Mouse (Mus musculus): Measurements from ENCODE around the gene Arsa. TPM values are rescaled to one million over a fixed set of nuclear protein-coding genes. Genes with fewer than 3 reads are reported as not detected.
A peak's percentile ranks its signal among the peaks of the same experiment; 100 is the strongest.
"Not testable (repeated sequence)": the region's sequence is repeated elsewhere in the genome, so short reads cannot be mapped to it uniquely, and the experiment has no call there.

Arsa gene
- polyA plus RNA-seq, 1 experiment: 57.7 TPM

GRCm38 (mm10) chr15:89434136-89434535, 43.1 kb downstream of the Arsa start:
- no peak for DNase-seq
- 78% methylated on average over 3 of the region's 3 CpGs for WGBS
- no peak overlapping the region for H3K4me3 ChIP-seq (replicated peaks; ENCODE audit: extremely low read depth, low read depth, low read length)
- H3K4me1 ChIP-seq (ENCODE audit: control insufficient read depth, insufficient read depth, low read length): no peaks in the 10 kb centered on the region
- no peak for TF ChIP-seq CTCF (IDR thresholded peaks at IDR 0.05; ENCODE audit: insufficient read depth, low read length)
- no peak for TF ChIP-seq POLR2A (IDR thresholded peaks at IDR 0.05; ENCODE audit: borderline replicate concordance, extremely low read depth, low read depth, low read length)

- no peak for DNase-seq
- Histone ChIP-seq H3K4me1 (ENCODE audit: control insufficient read depth, insufficient read depth, low read length) (0 out of 2 replicates have a peak, but pooled peaks cover 3% of the 10 kb centered on the region), H3K4me3 (replicated peaks; ENCODE audit: extremely low read depth, low read depth, low read length) (no peak overlapping the region)
- no peak for TF ChIP-seq POLR2A (IDR thresholded peaks at IDR 0.05; ENCODE audit: borderline replicate concordance, extremely low read depth, low read depth, low read length)
- no peak for TF ChIP-seq CTCF (IDR thresholded peaks at IDR 0.05; ENCODE audit: insufficient read depth, low read length)
- 78% methylated on average over 4 of the region's 4 CpGs for WGBS
Measured at GRCm38 (mm10) chr15:89432946-89433345, 44.3 kb downstream of the Arsa start.

DNA sequence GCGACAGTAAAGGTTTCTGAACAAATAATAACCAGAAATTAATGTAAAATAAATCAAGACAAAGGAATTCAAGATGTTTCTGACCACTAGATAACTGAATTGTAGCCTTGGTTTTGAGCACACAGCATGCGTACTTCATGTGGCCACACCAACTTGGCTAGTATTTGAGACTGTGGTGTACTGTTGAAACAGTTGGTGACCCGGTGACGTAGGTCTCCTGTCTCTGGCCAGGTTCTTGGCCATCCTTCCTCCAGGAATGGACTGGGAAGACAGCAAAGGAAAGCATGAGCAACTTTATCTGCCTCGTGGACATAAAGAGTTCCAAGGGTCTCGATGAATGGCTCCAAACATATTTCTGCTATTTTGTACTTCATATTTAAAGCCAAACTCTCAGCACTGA, 45.4 kb downstream of the Arsa start:
- 90% methylated on average over 6 of the region's 6 CpGs for WGBS
- no peak for DNase-seq
- Histone ChIP-seq H3K4me1 (ENCODE audit: control insufficient read depth, insufficient read depth, low read length) (0 out of 2 replicates have a peak, but pooled peaks cover 3% of the 10 kb centered on the region), H3K4me3 (replicated peaks; ENCODE audit: extremely low read depth, low read depth, low read length) (no peak overlapping the region)
- TF ChIP-seq CTCF (IDR thresholded peaks at IDR 0.05; ENCODE audit: insufficient read depth, low read length) (no peak), POLR2A (IDR thresholded peaks at IDR 0.05; ENCODE audit: borderline replicate concordance, extremely low read depth, low read depth, low read length) (no peak)

GRCm38 (mm10) chr15:89431271-89431670, 46.0 kb downstream of the Arsa start:
- TF ChIP-seq CTCF (IDR thresholded peaks at IDR 0.05; ENCODE audit: insufficient read depth, low read length) (no peak), POLR2A (IDR thresholded peaks at IDR 0.05; ENCODE audit: borderline replicate concordance, extremely low read depth, low read depth, low read length) (no peak)
- no peak for DNase-seq
- 80% methylated on average over 3 of the region's 3 CpGs for WGBS
- H3K4me3 ChIP-seq (replicated peaks; ENCODE audit: extremely low read depth, low read depth, low read length): no peak overlapping the region
- 0 out of 2 replicates have a peak, but pooled peaks cover 3% of the 10 kb centered on the region for H3K4me1 ChIP-seq (ENCODE audit: control insufficient read depth, insufficient read depth, low read length)

GRCm38 (mm10) chr15:89430771-89431170, 46.5 kb downstream of the Arsa start:
- not testable (repeated sequence) for H3K4me3 ChIP-seq (replicated peaks; ENCODE audit: extremely low read depth, low read depth, low read length); DNase-seq; H3K4me1 ChIP-seq (ENCODE audit: control insufficient read depth, insufficient read depth, low read length)
- 60% methylated on average over 9 of the region's 9 CpGs for WGBS

- H3K4me1 ChIP-seq (ENCODE audit: control insufficient read depth, insufficient read depth, low read length): 0 out of 2 replicates have a peak, but pooled peaks cover 3% of the 10 kb centered on the region
- DNase-seq: no peak
- no peak for TF ChIP-seq CTCF (IDR thresholded peaks at IDR 0.05; ENCODE audit: insufficient read depth, low read length)
- no peak for TF ChIP-seq POLR2A (IDR thresholded peaks at IDR 0.05; ENCODE audit: borderline replicate concordance, extremely low read depth, low read depth, low read length)
- WGBS: 39% methylated on average over 6 of the region's 6 CpGs
- H3K4me3 ChIP-seq (replicated peaks; ENCODE audit: extremely low read depth, low read depth, low read length): peak overlapping the region; percentile 83
Measured at GRCm38 (mm10) chr15:89430341-89430740, 46.9 kb downstream of the Arsa start.

DNA sequence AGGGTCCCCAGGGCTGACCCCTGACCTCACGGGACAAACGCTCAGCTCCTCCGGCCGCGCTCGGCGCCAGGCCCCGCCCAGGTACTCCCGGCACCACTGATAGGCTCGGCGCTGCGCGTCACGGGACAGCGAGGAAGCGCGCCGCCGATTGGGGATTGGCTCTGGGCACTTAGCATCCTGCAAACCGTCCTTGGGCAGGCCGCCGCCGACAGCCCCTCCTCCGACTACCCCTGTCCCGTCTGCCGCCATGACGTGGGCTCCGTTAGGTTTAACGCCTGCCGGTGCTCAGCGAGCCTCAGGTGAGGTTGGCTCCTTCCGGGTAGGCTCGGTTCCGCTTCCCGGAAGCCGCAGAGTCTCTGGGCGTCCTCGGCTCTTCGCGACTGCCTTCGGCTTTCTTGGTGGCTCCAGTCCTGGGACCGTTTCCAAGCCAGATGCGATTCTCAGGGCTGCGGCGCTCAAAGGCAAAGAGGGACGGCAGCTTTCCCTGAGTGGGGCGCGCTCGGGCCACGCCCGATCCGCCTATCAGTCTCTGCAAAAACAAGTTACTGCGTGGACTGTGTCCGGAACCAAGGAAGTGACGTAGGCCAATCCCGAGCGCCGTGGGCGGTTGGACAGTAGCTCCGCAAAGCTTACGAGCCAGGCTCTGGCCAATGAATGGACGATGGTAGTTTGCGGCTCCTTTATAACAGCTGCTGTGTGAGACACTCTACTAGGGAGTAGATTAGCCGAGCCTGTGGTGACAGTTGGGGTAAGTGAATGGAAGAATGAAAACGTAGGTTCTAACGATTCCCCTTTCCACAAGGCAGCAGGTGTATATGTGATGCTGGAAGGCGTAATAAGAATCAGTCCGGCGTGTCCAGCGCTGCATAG, 47.6 kb downstream of the Arsa start, which contains the start of the genes C730034F03Rik, Gm44502 and Chkb:
Gene C730034F03Rik, plus strand, starts transcription at position 238 of the 870 bp plus-strand sequence.
Gene Gm44502, minus strand, starts transcription at position 345 of the 870 bp plus-strand sequence.
Gene Chkb, minus strand, starts transcription at position 557 of the 870 bp plus-strand sequence.
- Histone ChIP-seq H3K4me1 (ENCODE audit: control insufficient read depth, insufficient read depth, low read length) (0 out of 2 replicates have a peak, but pooled peaks cover 3% of the 10 kb centered on the region), H3K4me3 (replicated peaks; ENCODE audit: extremely low read depth, low read depth, low read length) (peak within 1 kb of the TSS; percentile 83)
- WGBS: under 1% methylated on average over 70 of the region's 70 CpGs
- TF ChIP-seq CTCF (IDR thresholded peaks at IDR 0.05; ENCODE audit: insufficient read depth, low read length) (no peak), POLR2A (IDR thresholded peaks at IDR 0.05; ENCODE audit: borderline replicate concordance, extremely low read depth, low read depth, low read length) (peak; percentile 88)
- peak; percentile 90 for DNase-seq

- 6% methylated on average over 22 of the region's 22 CpGs for WGBS
- peak overlapping the region; percentile 83 for H3K4me3 ChIP-seq (replicated peaks; ENCODE audit: extremely low read depth, low read depth, low read length)
- 0 out of 2 replicates have a peak, but pooled peaks cover 3% of the 10 kb centered on the region for H3K4me1 ChIP-seq (ENCODE audit: control insufficient read depth, insufficient read depth, low read length)
- TF ChIP-seq POLR2A (IDR thresholded peaks at IDR 0.05; ENCODE audit: borderline replicate concordance, extremely low read depth, low read depth, low read length) (no peak), CTCF (IDR thresholded peaks at IDR 0.05; ENCODE audit: insufficient read depth, low read length) (no peak)
- DNase-seq: no peak
Measured at GRCm38 (mm10) chr15:89428821-89429351, 48.3 kb downstream of the Arsa start.

DNA sequence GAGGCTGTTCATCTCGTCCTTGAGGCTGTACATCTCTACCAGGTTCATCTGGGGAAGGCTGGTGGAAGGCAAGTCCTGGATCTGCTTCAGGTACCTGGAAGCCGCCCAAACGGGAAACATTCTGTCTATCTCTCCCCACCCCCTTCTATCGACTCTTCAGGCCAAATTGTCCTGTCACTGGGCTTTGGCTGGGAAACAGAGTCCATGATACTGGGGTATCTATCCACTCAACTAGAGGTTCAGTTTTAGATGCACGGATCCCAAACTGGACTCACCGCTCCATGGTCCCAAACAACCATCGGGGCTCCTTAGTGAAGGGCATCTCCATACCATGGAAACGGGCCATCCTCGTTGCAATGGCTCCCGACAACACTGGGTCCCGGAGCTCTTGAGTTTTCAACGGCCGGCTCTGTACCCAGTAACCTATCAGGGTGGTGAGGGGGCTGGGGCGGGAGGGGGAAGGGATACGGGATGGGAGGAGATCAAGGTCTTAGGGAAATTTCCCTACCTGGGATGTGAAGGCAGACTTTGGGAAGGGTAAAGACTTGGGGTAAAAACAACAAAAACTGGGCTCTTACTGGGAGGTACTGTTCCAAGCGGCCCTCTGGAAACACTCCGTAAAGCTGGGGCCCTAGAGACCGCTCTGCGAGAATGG, 49.0 kb downstream of the Arsa start:
- TF ChIP-seq POLR2A (IDR thresholded peaks at IDR 0.05; ENCODE audit: borderline replicate concordance, extremely low read depth, low read depth, low read length) (no peak), CTCF (IDR thresholded peaks at IDR 0.05; ENCODE audit: insufficient read depth, low read length) (no peak)
- DNase-seq: no peak
- Histone ChIP-seq H3K4me3 (replicated peaks; ENCODE audit: extremely low read depth, low read depth, low read length) (no peak overlapping the region), H3K4me1 (ENCODE audit: control insufficient read depth, insufficient read depth, low read length) (0 out of 2 replicates have a peak, but pooled peaks cover 3% of the 10 kb centered on the region)
- WGBS: 82% methylated on average over 19 of the region's 19 CpGs
